Mouse (Mus musculus): Measurements from ENCODE around the gene Tubb1.

DNA sequence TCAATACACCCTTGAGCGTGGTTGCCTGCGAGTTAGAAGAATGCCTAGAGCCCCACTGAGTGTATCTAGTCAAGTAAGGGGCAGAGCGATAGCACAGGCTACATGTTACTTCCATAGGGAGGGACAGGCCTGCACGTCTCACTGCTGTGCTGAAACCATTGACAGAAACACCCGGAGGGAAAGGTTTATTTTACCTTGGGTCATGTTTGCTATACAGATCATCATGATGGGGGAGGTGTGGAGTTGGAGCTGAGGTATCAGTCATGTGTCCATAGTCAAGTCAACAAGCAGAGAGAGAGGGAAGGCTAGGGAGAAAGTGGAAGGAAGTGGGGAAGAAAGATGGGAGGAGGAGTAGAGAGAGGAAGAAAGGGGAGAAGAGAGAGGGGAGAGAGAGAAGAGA is 36.5 kb downstream of the Tubb1 start:
- no peak for TF ChIP-seq POLR2A (IDR thresholded peaks at IDR 0.05; ENCODE audit: insufficient read depth, low read depth, low read length)
- no peak for TF ChIP-seq CTCF (IDR thresholded peaks at IDR 0.05; ENCODE audit: insufficient read depth, low read depth, low read length)
